Mouse (Mus musculus) gastrocnemius, adult 8-10 months (tissue): ENCODE results near the gene Kncn. TPM values are rescaled to one million over a fixed set of nuclear protein-coding genes. Genes with fewer than 3 reads are reported as not detected.

Experiments
- DNase-seq, 2 experiments: peaks; one replicate each; pipeline ENCODE4 v3.0.0; 2022; ENCODE audit warnings: low spot score in 2 of 2
- total RNA-seq, 4 experiments: library from RNA; stranded (reverse); gene quantifications; 2 replicates each; pipeline ENCODE4 v1.2.4; 2022

Gene Kncn
- total RNA-seq, 4 experiments from 2014 or later = not detected

- no peak for DNase-seq
Observed at GRCm38 (mm10) chr4:115935835-115936581, 51.8 kb downstream of the Kncn start.

DNA sequence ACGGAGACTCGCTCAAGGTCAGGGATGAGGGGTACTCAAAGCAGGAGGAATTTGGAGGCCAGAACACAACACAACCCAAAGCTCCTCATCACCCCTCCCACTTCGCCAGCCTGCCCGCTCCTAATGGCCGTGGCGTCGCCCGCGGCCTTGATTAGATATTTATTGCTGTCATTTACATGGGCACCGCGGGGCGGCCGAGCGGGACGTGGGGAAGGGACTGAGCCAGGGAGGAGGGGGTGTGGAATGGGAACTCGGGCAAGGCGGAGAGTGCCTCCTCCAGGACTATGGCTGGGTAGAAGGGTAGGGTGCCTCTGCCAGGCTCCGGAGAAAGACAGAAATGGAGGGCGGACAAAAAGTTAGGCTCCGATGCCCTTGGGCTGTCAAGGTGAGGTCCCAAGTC lies 52.4 kb downstream of the Kncn start:
- no peak for DNase-seq

- no peak for DNase-seq
Observed at GRCm38 (mm10) chr4:115937061-115937976, 53.1 kb downstream of the Kncn start.

DNA sequence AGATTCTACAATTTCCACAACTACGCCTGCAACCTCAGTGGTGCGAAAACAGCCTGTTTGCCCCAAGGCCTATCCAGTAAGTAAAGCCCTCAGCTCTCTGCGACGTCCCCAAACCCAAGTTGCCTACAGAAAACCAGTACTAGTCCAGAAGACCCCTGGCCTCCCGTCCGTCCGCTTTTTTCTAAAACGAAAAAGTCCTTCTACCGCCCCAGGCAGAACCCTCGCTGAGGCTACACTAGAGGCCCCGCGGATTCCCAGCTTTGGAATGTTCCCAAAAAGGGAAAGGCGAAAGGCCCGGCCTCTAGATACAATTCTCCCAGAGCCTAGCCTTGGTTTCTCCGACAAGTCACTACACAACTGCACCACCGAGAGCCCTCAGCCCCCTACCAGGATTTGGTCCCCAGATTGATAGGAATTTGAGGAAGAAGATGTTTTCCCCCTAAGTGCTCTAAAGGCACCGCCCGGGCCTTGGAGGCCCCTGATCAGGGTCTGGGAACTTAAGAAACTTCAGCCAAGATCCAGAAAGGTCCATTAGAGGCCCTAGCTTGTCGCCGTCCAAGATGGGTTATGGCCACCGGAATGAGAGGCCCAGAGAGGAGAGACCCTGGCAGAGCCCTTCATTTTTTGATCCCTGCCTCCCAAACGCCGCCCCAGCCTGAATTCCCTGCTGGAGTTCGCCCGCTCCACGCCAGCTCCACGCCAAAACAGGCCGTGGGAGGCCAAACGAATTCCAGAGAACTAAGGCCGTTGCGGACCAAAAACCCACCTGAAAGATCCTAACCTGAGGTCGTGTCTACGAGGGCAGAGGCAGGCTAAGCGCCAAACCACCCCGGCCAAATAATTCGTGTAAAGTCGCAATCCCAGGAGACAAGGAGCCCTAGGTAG lies 54.3 kb downstream of the Kncn start:
- no peak for DNase-seq

Other genes starting within 250 kb of the Kncn start
- 1 to 10 TPM; 3.2 to 5.1 (median 4.0) TPM for gene Cyp4b1, start 236.7 kb upstream of the Kncn start, total RNA-seq
- gene Efcab14, start 146.7 kb upstream of the Kncn start, total RNA-seq = 10 to 100 TPM; 45.1 to 55.3 (median 52.5) TPM
- gene Tex38, start 103.4 kb upstream of the Kncn start, total RNA-seq = 1 to 10 TPM; 1.8 to 4.8 (median 3.5) TPM
- gene Atpaf1, start 99.6 kb upstream of the Kncn start, total RNA-seq = 10 to 100 TPM; 48.3 to 67.5 (median 55.6) TPM
- 1 to 10 TPM; 1.5 to 4.3 (median 2.1) TPM for gene Mob3c, start 56.3 kb upstream of the Kncn start, total RNA-seq
- 10 to 100 TPM; 25.5 to 37.8 (median 27.8) TPM for gene Mknk1, start 45.2 kb upstream of the Kncn start, total RNA-seq
- not detected for gene 6430628N08Rik, start 6.3 kb downstream of the Kncn start, total RNA-seq
- gene Dmbx1, start 55.5 kb downstream of the Kncn start, total RNA-seq = not detected
- gene Faah, start 133.5 kb downstream of the Kncn start, total RNA-seq = under 1 TPM in 3 of 4 experiments, not detected in 1; 0.07 to 0.35 (median 0.12) TPM
- gene Nsun4, start 169.5 kb downstream of the Kncn start, total RNA-seq = 10 to 100 TPM; 13.3 to 13.5 (median 13.4) TPM
- 100 to 1,000 TPM; 732 to 881 (median 822) TPM for gene Uqcrh, start 190.7 kb downstream of the Kncn start, total RNA-seq
- gene Lrrc41, start 190.9 kb downstream of the Kncn start, total RNA-seq = 10 to 100 TPM; 16.3 to 22.4 (median 18.6) TPM
- gene Rad54l, start 239.3 kb downstream of the Kncn start, total RNA-seq = under 1 TPM; 0.18 to 0.46 (median 0.27) TPM
- 10 to 100 TPM; 50.0 to 51.9 (median 50.8) TPM for gene Pomgnt1, start 239.4 kb downstream of the Kncn start, total RNA-seq